In genomic region chr2:156260968-156261367, GRCm38 (mm10) we compare ENCODE assay signal across 13 mouse cellular contexts. TPM values are rescaled to one million over a fixed set of nuclear protein-coding genes. Genes with fewer than 3 reads are reported as not detected.
A peak's percentile ranks its signal among the peaks of the same experiment; 100 is the strongest.
DNase-seq lines count a peak whose midpoint lies in the region; ATAC-seq and TF ChIP-seq lines count a peak whose summit lies in the region.
"Had no signal": no experiment of that assay in that cellular context is flagged by ENCODE, and none has a peak within 500 bp of the region (broad histone marks: within the 10 kb centered on the region; RNA-seq: fewer than 3 reads in every experiment).

No protein-coding gene starts in this region.

- peak; percentile 21 to 40 for DNase-seq in cerebellum, postnatal 14 days
- DNase-seq in cerebellum, postnatal 4 days (ENCODE audit: low spot score in 2 of 2): no peak
- no peak for DNase-seq in layer of hippocampus, adult 2 months (ENCODE audit: low spot score in 2 of 2)
- no peak for DNase-seq in layer of hippocampus, adult 9-11 months
- DNase-seq in 3T3-L1 (ENCODE audit: low read depth, low spot score) (peak; percentile 49), R1 (ENCODE audit: low read depth, low spot score) (peak; percentile 62)
- DNase-seq in layer of hippocampus, adult 9-10 months (ENCODE audit: low spot score): no peak
- DNase-seq: gastrocnemius, postnatal 14 days; heart, postnatal 4 days had no signal

- ATAC-seq in monocyte, adult 5-6 weeks (replicated peaks; ENCODE audit: insufficient number of reproducible peaks, low FRiP score, low TSS enrichment, poor library complexity, severe bottlenecking): no peak
- ATAC-seq: activated CD4-positive, CD25-positive, alpha-beta regulatory T cell, adult 4 months; midbrain, embryonic 13.5 days had no signal

- no peak overlapping the region for H3K4me3 ChIP-seq in layer of hippocampus, adult 2 months
- H3K4me3 ChIP-seq: liver, embryonic 15.5 days; midbrain, embryonic 13.5 days had no signal

- peak; percentile 63 for TF ChIP-seq CTCF in layer of hippocampus, adult 2 months (conservative IDR thresholded peaks at IDR 0.05)

- no peak overlapping the region for H3K27ac ChIP-seq in layer of hippocampus, adult 2 months
- H3K27ac ChIP-seq: liver, embryonic 15.5 days; midbrain, embryonic 13.5 days had no signal

RNA-seq across cellular contexts. Expression of gene Cnbd2, which starts 51.1 kb away (rescaled TPM):
- total RNA-seq in layer of hippocampus, adult 2 months (2021): 1 to 10 TPM; 5.1 to 5.4 TPM
- 11.2 to 25.2 TPM (median 23.5 TPM) in 3 replicates for total RNA-seq in monocyte, adult 5-6 weeks (2017)

RNA-seq across cellular contexts. Expression of gene Scand1, which starts 51.5 kb away (rescaled TPM):
- total RNA-seq in layer of hippocampus, adult 2 months (2021): 10 to 100 TPM; 86.5 to 97.6 TPM
- total RNA-seq in monocyte, adult 5-6 weeks (2017): 4.8 to 57.7 TPM (median 47.6 TPM) in 3 replicates

Comparison
In these comparisons a context has a peak if more than half of its experiments do, and no peak if none do; other contexts are left out.
1. DNase-seq: peak in cerebellum, postnatal 14 days (2 of 2), 3T3-L1 (single experiment) and R1 (single experiment); none in cerebellum, postnatal 4 days (0 of 2), layer of hippocampus, adult 2 months (0 of 2), layer of hippocampus, adult 9-11 months (single experiment) and layer of hippocampus, adult 9-10 months (single experiment).